Mouse (Mus musculus) embryonic fibroblast, embryonic 13.5 days (primary cell): ENCODE data around the gene Mef2c. TPM values are rescaled to one million over a fixed set of nuclear protein-coding genes. Genes with fewer than 3 reads are reported as not detected.

Source experiments
- H3K27ac ChIP-seq: 2 replicates; pipeline ENCODE4 v1.5.1; 2012; ENCODE audit warnings: low read length, control low read depth, inconsistent platforms; ENCODE audit not compliant: insufficient read depth
- H3K4me1 ChIP-seq: 2 replicates; pipeline ENCODE4 v1.6.1; 2011; ENCODE audit warnings: low read length; ENCODE audit not compliant: control insufficient read depth, insufficient read depth
- H3K4me3 ChIP-seq: 2 replicates; pipeline ENCODE4 v1.5.1; 2011; ENCODE audit warnings: mild to moderate bottlenecking, control low read depth, low read length; ENCODE audit not compliant: insufficient read depth
- CTCF ChIP-seq: IDR thresholded peaks from 2 replicates; pipeline ENCODE4 v1.5.1; 2011; ENCODE audit warnings: mild to moderate bottlenecking, control low read depth, low read length, moderate library complexity, borderline replicate concordance; ENCODE audit not compliant: insufficient read depth
- POLR2A ChIP-seq: IDR thresholded peaks from 2 replicates; pipeline ENCODE4 v1.6.1; 2011; ENCODE audit warnings: low read depth, mild to moderate bottlenecking, control low read depth, low read length, moderate library complexity
- polyA plus RNA-seq: library from polyadenylated mRNA; stranded (reverse); fragments of >200 nt; gene quantifications from 2 replicates; pipeline ENCODE4 v1.2.4, GENCODE M21; 2011; ENCODE audit warnings: low read depth; ENCODE audit not compliant: missing spikeins, insufficient read length

Mef2c gene
- polyA plus RNA-seq, 1 experiment = 25.2 TPM

GRCm38 (mm10) chr13:83656773-83657172 is 152.9 kb downstream of the Mef2c start:
- TF ChIP-seq POLR2A = no peak
- no peak for TF ChIP-seq CTCF
- no peak overlapping the region for H3K4me3 ChIP-seq

DNA sequence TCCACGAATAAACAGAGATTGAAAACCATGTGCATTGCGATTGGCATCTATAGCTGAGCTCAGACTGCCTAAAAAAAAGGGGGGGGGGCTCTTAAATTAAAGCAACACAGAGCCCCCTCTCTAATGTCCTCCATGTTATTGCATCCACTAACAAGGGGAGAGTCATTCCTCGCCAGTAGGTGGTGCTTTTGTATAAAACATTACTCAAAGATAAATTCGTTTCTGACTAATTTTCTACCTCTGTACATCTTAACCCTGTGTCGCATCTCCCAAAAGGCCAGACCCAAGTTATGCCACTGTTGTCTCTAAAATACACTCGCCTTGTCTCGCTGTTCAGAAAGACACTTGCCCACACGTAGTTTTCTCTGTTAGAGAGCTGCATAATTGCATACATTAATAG is 156.9 kb downstream of the Mef2c start:
- Histone ChIP-seq H3K4me1 (no peaks in the 10 kb centered on the region), H3K4me3 (no peak overlapping the region), H3K27ac (no peak overlapping the region)
- TF ChIP-seq POLR2A (no peak), CTCF (no peak)

More at GRCm38 (mm10) chr13:83656773-83657172, 152.9 kb downstream of the Mef2c start:
- H3K27ac ChIP-seq = no peak overlapping the region
- H3K4me1 ChIP-seq = no peaks in the 10 kb centered on the region

DNA sequence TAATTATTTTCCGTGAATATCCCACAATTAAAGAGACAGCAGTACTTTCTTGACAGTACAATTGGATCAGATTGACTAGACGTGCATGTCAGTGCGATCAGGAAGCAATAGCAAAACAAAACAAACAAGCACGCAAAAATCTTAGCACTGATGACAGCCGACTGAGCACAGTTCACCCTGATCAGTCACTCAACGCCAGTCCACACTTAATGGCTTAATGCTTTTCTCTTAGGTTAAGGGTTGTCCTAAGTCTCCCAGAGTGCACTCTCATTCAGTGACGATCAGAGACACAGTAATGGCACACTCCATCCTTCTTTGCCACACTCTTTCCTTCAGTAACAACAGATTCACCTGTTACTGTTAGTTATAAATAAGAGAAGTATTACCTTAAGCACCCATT is 157.3 kb downstream of the Mef2c start:
- TF ChIP-seq CTCF = no peak
- no peak for TF ChIP-seq POLR2A
- no peak overlapping the region for H3K27ac ChIP-seq
- H3K4me3 ChIP-seq = no peak overlapping the region
- H3K4me1 ChIP-seq = no peaks in the 10 kb centered on the region

DNA sequence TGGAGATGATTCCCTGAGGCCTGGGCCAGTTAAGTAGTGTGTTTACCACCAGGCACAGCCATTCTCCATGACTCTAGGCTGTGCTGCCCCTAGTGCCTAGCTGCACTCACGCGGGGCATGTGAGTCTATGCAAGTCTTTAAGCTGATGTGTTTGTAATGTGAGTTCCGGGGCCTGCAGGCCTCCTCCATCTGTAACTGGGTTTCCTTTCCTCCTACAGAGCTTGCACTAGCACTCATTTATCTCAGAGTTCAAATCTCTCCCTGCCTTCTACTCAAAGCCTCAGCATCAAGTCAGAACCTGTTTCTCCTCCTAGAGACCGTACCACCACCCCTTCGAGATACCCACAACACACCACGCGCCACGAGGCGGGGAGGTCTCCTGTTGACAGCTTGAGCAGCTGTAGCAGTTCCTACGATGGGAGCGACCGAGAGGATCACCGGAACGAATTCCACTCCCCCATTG is 158.3 kb downstream of the Mef2c start:
- no peak overlapping the region for H3K4me3 ChIP-seq
- no peak overlapping the region for H3K27ac ChIP-seq
- no peak for TF ChIP-seq POLR2A
- TF ChIP-seq CTCF = no peak
- no peaks in the 10 kb centered on the region for H3K4me1 ChIP-seq

- no peaks in the 10 kb centered on the region for H3K4me1 ChIP-seq
- no peak overlapping the region for H3K4me3 ChIP-seq
- TF ChIP-seq POLR2A (no peak), CTCF (no peak)
Measured at GRCm38 (mm10) chr13:83666179-83666578, 162.3 kb downstream of the Mef2c start.

DNA sequence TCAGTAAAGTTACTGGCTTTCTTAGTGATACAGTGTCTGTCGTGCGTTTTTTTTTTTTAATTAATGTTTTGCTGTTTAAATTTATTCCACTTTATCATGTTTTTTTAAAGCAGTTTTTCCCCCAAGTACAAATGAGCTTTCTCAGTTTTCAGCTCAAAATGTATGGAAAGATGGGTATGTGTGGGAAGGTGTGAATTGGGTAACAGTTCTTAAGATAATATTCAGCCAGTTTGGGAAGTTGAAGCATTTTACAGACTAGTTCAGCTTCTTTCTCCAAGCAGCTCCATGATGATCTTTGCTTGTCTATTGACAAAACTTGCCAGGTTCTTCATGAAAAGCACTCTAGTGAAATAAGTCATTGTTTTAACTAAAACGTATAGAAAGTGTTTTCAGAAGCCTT is 163.2 kb downstream of the Mef2c start:
- Histone ChIP-seq H3K4me3 (no peak overlapping the region), H3K4me1 (no peaks in the 10 kb centered on the region), H3K27ac (no peak overlapping the region)
- TF ChIP-seq CTCF (no peak), POLR2A (no peak)

More at GRCm38 (mm10) chr13:83666179-83666578, 162.3 kb downstream of the Mef2c start:
- no peak overlapping the region for H3K27ac ChIP-seq

DNA sequence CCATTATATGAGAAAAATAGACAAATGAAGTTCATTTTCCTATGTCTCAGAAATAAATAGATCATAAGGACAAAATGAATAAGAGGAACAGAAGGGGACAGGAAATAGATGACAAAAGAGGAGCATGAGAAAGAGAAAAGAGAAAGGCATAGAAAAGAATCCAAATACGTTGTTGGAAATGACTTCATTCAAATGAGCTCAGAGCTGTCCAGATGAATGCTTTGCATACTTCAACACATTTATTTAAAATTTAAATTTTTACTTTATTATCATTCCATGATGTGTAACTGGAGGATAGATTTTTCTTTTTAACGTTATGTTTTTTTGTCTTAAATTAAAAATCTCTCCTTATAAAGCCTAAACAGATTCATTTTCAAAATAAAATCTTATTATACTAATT is 203.8 kb downstream of the Mef2c start:
- no peaks in the 10 kb centered on the region for H3K4me1 ChIP-seq

DNA sequence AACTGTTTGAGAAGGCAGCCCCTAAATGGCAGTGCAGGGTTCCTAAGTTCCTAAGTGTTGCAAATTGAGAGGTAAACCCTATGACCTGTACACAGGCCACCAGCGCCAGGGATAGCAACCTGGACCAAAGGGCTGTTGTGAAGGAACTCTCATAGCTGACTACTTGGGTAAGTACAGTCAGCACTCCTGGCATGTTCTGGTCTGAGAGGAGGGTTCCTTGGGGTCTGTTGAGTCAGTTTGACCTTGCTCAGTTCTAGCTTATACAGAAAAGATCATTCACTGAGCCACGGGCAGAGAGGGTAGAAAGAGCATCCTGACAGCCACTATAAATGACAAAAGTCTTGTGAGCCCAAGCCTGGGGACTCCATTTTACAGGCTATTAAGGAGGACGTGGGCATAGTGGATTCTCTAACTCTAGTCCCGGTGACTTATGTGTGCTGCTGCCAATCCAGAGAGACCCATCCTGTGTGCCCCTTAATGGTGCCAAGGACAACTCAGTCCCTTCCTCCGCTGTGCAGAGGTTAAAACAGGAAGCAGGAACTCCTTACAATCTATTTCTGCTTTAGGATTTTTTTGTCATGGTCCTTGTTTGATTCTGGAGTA is 209.0 kb downstream of the Mef2c start:
- TF ChIP-seq CTCF (no peak), POLR2A (no peak)

More for the DNA sequence above, 203.8 kb downstream of the Mef2c start:
- H3K27ac ChIP-seq = no peak overlapping the region
- TF ChIP-seq POLR2A = no peak
- TF ChIP-seq CTCF = no peak
- no peak overlapping the region for H3K4me3 ChIP-seq

GRCm38 (mm10) chr13:83713661-83714291 is 209.9 kb downstream of the Mef2c start:
- no peak overlapping the region for H3K27ac ChIP-seq
- no peak overlapping the region for H3K4me3 ChIP-seq
- 0 out of 2 replicates have a peak, but pooled peaks cover 2% of the 10 kb centered on the region for H3K4me1 ChIP-seq
- no peak for TF ChIP-seq CTCF
- no peak for TF ChIP-seq POLR2A

More for the DNA sequence above, 209.0 kb downstream of the Mef2c start:
- Histone ChIP-seq H3K27ac (no peak overlapping the region), H3K4me3 (no peak overlapping the region), H3K4me1 (0 out of 2 replicates have a peak, but pooled peaks cover 2% of the 10 kb centered on the region)
